Mouse (Mus musculus) E14TG2a.4 (cell line): ENCODE measurements around the gene Parp12.

Source experiments
- CTCF ChIP-seq: conservative IDR thresholded peaks from 2 replicates; pipeline ENCODE4 v1.5.1; 2014; ENCODE audit warnings: low read length
- NANOG ChIP-seq: IDR thresholded peaks from 2 replicates; pipeline ENCODE4 v1.6.1; 2014; ENCODE audit warnings: borderline replicate concordance, low read length, mixed read lengths

DNA sequence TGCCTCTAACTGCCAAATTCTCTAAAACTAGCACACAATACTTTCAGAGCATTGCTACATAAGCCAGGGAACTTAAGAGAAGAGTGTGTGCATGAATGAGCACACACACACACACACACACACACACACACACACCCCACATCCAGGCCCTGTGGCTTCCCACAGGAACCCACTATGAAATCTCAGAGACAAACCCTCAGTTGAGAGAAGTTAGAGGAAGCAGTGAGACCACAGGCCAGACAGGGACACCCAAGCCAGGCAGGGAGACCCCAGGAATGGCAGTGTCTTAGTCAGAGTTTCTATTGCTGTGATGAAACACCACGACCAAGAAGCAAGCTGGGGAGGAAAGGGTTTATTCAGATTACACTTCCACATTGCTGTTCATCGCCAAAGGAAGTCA lies 54.6 kb downstream of the Parp12 start:
- TF ChIP-seq CTCF (no peak), NANOG (no peak)
